Mouse (Mus musculus): ENCODE results near the gene Tbc1d1.

The Tbc1d1 gene

GRCm38 (mm10) chr5:64160705-64161391 lies 4.7 kb downstream of the Tbc1d1 start:
- DNase-seq (ENCODE audit: low read depth) = peak; percentile 89

DNA sequence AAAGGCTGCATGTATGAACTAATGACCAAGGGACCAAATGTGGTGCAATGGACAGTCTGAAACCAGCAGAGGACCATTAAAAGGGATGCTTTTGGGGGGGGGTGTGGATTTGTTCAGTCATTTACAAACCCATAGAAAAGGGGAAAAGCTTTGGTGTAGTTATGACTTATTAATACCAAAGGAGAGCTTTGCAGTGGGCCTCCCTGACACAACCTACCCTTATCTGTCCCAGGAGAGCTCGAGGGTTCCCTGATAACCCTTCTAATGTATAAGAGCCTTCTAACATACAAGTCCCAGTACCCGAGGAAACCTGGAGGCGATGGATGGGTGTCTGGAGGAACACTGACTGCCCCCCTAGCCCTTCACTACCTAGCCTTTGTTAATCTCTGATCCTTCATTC lies 5.8 kb downstream of the Tbc1d1 start:
- no peak for DNase-seq (ENCODE audit: low read depth)

DNA sequence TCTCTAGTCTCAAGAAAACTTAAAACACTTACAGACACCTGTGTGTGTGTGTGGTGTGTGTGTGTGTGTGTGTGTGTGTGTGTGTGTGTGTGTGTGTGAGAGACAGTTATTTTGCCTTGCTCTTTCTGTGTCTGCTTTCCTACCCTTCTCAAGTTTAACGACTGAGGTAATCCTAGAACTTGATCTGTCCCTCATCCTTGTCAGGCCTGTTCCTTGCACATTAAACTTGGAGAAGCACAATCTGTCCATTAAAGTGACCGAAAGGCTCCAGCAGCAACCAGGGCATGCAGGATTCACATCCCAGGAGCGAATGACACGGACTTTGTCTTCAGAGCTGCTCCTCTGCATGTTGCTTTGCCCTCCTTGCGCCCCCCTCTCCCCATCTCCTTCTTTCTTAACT lies 6.5 kb downstream of the Tbc1d1 start:
- no peak for DNase-seq (ENCODE audit: low read depth)

- DNase-seq (ENCODE audit: low read depth) = no peak
These were observed 8.3 kb downstream of the Tbc1d1 start for GRCm38 (mm10) chr5:64164414-64164813.

- no peak for DNase-seq (ENCODE audit: low read depth)
These were observed 9.7 kb downstream of the Tbc1d1 start for GRCm38 (mm10) chr5:64165826-64166225.

DNA sequence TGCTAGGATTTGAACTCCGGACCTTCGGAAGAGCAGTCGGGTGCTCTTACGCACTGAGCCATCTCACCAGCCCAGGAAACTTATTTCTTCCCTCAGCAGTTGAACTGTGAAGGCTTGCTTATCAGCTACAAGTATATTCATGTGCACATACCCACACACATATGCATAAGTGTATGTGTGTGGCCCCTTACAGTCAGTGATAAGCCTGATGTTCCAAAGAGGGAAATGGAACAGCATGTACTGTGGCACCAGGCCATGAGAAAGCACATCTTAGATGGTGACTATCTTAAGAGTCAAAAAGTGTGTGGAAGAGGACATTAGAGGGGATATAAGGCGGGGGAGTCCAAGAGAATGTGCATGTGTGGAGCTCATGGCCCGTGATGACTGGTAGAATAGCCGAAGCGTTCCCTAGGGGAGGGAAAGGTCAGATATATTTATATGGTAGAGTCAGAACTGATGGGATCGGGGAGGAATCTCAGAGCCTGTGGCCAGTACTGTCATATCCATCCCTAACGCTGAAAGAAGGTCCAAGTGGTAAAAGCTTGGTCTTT lies 13.0 kb downstream of the Tbc1d1 start:
- no peak for DNase-seq (ENCODE audit: low read depth)

DNA sequence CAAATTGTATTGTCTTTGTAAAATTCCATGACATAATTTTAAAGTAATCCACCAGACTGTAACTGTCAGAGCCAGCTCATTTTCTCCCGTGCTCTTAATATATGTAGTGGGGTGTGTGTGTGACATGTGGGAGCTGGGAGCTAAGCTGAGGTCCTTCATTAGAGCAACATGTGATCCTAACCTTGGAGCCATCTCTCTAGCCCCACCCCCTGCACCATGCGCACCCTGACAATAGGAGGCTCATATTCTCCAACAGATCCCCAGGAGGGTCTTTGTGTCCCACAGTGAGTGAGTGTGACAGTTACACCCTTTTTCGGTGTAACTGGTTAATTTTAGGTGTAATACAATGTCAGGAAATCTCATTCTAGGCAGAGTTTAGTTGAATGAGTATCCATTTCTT lies 16.8 kb downstream of the Tbc1d1 start:
- no peak for DNase-seq (ENCODE audit: low read depth)

DNA sequence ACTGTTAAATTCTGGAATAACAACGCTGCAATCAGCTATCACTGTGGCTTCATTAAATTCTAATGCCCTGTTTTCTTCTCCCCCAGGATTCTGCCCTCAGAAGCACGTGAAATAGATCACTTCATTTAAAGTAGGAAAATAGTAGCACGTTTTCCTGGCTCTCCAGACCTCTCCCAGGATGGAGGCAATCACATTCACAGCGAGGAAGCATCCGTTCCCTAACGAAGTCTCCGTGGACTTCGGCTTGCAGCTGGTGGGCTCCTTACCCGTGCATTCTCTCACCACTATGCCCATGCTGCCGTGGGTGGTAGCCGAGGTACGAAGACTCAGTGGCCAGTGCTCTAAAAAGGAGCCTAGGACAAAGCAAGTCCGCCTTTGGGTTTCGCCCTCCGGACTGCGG lies 17.2 kb downstream of the Tbc1d1 start:
- no peak for DNase-seq (ENCODE audit: low read depth)

DNA sequence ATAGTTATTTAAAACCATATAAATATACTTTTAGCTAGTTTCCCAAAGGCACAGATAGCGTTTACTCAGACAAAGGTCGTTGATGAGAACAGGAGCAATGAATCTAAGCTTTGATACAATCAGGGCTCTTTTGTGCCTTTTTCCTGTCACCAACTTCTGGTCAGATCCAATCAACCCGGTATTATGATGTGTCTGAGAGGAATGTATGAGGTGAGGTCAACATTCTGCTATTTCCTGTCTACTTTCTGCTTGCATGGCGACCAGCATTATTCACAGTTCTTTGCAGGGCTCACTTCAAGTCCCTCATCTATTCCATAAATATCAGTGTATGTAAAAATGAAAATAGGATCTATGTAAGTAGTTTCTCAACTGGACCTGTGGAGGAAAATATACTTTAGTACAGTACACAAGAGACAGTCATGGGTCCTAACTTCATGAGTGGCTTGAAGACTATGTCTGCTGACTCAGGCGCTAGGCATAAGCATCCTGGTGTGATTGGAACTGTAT lies 18.4 kb downstream of the Tbc1d1 start:
- no peak for DNase-seq (ENCODE audit: low read depth)

DNA sequence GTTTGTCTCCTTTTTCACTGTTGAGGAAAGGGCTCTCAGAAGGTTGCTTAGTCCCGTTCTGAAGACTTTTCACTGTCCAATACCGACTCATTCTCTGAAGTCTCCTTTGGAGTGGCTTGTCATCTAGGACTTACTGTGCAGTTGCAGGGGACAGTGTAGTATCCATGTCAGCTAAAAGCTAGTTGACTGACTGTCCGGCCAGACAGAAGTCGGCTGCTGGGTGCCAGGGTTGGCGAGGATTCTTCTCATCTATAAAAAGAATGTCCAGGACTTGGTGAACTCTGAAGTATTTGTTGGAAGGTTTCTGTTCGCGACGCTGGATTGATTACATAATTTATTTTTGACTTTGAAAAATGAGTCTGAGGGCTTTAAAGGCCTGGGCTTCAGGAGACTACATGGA lies 24.4 kb downstream of the Tbc1d1 start:
- DNase-seq (ENCODE audit: low read depth) = no peak

DNA sequence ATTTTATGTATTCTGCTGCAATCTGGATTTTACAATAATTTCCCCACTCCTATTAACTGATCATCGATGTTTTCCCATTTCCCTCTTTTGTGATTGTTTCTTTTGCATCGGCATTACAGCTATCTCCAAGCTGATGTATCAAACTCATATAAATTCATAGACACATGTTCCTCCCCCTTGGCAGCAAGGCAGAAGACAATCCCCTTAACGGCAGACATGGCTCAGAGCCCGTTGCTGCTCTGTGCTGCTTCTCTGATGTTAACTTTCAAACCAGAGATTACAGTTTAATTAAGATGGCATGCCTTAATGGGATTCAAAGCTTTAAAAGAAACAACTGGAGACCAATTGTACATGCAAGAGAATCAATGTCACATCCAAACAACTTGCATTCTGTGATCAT lies 27.6 kb downstream of the Tbc1d1 start:
- DNase-seq (ENCODE audit: low read depth) = no peak

DNA sequence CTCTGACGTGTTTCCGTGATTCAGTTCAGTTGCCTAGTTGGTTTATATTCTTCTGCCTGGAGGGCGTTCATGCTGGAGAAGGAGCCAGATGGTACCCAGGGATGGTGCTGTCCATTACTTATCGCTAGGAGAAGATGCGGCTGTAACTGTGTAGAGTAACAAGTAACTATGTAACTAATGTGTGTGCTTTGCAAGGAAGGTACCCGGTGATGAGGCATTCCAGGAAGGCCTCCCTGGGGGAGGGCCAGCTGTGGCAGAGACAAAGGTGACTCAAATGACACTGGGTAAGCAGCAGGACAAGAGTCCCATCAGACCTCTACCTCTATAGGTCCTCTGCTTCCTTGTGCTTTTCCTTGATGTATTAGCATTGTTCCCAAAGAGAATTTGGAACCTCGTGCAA lies 29.2 kb downstream of the Tbc1d1 start:
- no peak for DNase-seq (ENCODE audit: low read depth)

DNA sequence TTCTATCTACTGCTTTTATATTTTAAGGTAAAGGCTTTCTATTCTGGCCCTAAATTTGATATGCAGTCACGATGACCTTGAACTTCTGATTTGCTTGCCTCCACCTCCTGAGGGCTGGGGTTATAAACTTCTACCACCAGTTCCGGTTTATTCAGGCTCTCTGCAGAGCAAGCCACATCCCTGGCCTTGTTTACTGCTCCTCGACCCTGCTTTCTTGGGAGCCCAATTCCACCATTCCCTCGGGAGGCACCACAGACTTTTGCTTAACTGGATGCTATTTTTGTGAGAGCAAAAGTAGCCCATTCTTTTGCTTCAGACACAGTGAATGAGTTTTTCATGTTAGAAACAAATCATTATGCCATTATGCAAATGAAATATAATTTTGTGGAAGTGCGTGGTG lies 30.5 kb downstream of the Tbc1d1 start:
- DNase-seq (ENCODE audit: low read depth) = no peak

DNA sequence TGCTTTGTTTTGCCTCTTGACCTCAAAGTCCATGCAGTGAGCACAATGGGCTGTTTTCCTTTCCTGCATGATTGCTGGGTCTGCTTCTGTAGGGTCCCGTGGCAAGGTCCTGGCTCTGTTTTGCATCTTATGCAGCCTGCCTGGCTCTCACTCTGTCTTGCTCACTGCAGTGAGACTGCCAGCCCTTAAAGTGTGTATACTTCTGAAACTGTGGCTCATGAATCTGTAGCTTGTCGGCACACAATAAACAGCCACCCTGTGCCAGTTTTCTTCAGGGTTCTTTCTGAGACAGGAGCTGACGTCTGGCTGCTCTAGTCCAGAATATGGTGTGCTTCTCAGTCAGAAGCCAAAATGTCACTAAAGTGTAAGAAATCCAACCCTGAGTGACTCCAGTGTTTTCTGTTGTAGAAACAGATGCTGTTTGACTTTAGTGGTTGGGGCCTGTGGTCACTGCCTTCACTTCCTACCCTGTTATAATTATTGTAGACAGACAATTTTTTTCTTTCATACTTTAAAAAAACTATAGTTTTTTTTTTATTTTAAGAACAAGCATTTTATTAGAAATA lies 32.1 kb downstream of the Tbc1d1 start:
- DNase-seq (ENCODE audit: low read depth) = no peak

DNA sequence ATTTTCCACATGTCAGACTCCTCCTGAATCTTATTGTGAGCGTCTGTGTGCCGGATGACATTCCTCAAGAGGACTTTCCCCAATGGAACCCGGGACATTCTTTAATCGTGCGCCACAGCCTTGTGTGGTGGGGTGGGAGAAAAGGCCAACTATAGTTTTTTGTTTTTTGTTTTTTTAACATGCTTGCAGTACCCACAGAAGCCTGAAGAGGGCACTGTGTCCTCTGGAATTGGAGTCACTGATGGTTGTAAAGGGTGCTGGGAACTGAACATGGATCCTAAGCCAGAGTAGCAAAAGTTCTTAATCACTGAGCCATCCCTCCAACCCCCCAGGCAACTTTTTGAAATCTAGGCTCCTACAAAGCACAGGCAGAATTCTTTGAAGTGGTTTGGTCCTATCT lies 34.8 kb downstream of the Tbc1d1 start:
- DNase-seq (ENCODE audit: low read depth) = no peak

- no peak for DNase-seq (ENCODE audit: low read depth)
These were observed 37.2 kb downstream of the Tbc1d1 start for GRCm38 (mm10) chr5:64193353-64193752.

GRCm38 (mm10) chr5:64196250-64196865 lies 40.3 kb downstream of the Tbc1d1 start:
- no peak for DNase-seq (ENCODE audit: low read depth)

DNA sequence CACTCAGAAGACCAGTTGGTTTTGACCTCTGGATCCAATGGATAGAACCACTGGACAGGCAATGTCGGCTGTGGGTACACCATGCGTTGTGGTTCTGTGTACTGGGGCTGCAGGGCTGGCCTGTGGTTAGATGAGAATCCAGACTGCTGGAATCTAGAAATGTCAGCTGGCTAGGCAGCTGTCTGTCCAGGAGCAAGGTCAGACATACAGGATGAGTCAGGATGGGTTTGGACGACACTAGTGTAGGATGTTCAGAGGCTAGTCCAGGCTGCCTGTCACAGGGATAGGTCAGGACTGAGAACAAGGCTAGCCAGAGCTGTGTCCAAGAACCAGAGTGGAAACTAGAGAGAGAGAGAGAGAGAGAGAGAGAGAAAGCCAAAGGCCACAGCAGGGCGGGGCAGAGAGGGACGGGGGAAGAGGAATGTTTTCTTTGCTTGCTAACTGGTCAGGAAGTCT lies 40.8 kb downstream of the Tbc1d1 start:
- DNase-seq (ENCODE audit: low read depth) = no peak

DNA sequence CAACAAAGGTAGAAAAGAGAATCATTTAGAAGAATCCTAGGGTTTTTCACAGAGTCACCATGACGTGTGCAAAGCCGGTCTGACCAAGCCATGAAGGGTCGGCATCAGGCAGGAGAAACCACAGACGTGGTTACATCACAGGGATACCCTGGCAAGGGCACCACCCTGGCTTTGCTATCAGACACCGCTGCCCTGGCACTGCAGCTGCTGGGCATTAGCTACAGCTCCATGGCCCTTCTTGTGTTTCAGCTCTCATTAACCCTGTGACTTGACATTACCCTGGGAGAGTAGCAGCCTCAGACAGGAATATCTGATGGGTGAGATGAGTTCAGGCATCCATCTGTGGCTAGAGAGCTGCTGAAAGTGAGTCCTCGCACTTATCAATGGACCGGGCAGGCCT lies 42.5 kb downstream of the Tbc1d1 start:
- DNase-seq (ENCODE audit: low read depth) = no peak

DNA sequence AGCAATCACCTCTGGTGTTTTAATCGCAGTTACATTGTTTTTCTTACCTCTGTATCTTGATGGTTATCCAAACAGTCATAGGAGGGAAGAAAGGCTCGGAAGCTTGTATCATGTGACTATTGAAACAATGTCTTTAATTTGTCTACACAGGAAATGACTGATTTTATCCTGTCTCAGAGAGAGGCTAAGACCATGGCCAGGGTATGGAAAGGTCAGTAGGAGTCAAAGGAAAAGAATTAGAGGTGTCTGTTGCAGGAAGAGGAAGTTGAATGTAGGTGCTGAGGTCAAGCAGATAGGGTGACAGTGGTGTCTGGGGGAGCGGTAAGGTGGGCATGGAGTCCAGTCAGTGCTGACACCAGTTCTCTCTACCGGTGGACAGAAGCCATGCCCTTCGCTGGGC lies 45.0 kb downstream of the Tbc1d1 start:
- no peak for DNase-seq (ENCODE audit: low read depth)

GRCm38 (mm10) chr5:64202306-64202705 lies 46.2 kb downstream of the Tbc1d1 start:
- peak; percentile 73 for DNase-seq (ENCODE audit: low read depth)

DNA sequence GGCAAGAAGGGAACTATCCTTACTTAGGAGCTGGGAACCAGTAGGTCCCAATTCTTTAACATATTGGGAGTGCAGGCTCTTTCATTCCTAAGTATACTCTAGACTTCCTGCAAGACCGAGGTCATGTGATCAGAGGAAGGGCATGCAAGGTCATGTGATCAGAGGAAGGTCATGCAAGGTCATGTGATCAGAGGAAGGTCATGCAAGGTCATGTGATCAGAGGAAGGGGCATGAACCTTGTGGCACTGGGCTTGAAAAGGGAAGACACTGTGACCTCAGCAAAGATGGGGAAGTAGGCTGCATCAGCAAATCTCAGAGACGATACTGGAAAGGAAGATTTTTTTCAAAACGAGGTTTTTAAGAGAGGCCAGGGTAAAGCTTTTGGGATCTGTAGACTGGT lies 49.5 kb downstream of the Tbc1d1 start:
- DNase-seq (ENCODE audit: low read depth) = no peak

GRCm38 (mm10) chr5:64206431-64206830 lies 50.3 kb downstream of the Tbc1d1 start:
- DNase-seq (ENCODE audit: low read depth) = no peak
